ENCODE assay signal across 8 mouse cellular contexts in the genomic region with DNA sequence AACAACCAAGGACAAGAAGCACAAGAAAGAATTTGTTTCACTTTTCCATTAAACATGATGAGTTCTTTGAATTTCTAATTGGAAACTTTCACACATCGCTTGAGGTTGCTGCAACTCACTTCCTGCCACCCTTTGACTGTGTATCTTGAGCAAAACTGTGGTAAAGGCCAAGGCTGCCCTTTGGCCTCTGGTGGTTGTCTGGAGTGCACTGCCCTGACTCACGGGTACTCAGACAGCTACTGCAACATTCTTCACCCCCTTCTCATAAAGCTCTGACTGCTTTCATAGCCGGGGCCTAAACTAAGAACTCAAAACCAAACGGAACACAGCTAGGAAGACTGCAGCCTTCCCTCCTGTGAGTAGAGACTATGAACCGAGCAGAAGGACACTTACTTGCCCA.
DNase-seq lines count a peak whose midpoint lies in the region; ATAC-seq and TF ChIP-seq lines count a peak whose summit lies in the region.

No protein-coding gene starts in this region.

- H3K27ac ChIP-seq in gastrocnemius, adult 2 months: peak overlapping the region; percentile 89
- peak overlapping the region; percentile 12; the same call in 1 of the 2 replicates for H3K27ac ChIP-seq in hindbrain, embryonic 14.5 days
- peak overlapping the region; percentile 90 for H3K27ac ChIP-seq in liver, postnatal 0 days (ENCODE audit: low read depth)

- TF ChIP-seq CTCF in gastrocnemius, adult 2 months (IDR thresholded peaks at IDR 0.05): no peak
- no peak for TF ChIP-seq CTCF in liver, postnatal 0 days (IDR thresholded peaks at IDR 0.05; ENCODE audit: low read depth)

- H3K4me3 ChIP-seq in gastrocnemius, adult 2 months: no peak overlapping the region
- H3K4me3 ChIP-seq in hindbrain, embryonic 14.5 days (replicated peaks; ENCODE audit: low read length): no peak overlapping the region
- H3K4me3 ChIP-seq in liver, postnatal 0 days (ENCODE audit: low read depth, low read length): no peak overlapping the region

- intact Hi-C loops in gastrocnemius, adult 2 months (cut with DNase I): no loop called here
- intact Hi-C loops in left cerebral cortex, postnatal 25 days (cut with DNase I): no loop called here

- no peaks in the 10 kb centered on the region for H3K4me1 ChIP-seq in hindbrain, embryonic 14.5 days (replicated peaks; ENCODE audit: control insufficient read depth, insufficient read depth, low read length)
- H3K4me1 ChIP-seq in liver, postnatal 0 days (ENCODE audit: insufficient read depth): peaks cover 51% of the 10 kb centered on the region

- H3K9me3 ChIP-seq in hindbrain, embryonic 14.5 days (ENCODE audit: control insufficient read depth, low read length): no peaks in the 10 kb centered on the region
- H3K9me3 ChIP-seq in liver, postnatal 0 days (ENCODE audit: low read length): no peaks in the 10 kb centered on the region

- DNase-seq in gastrocnemius, adult 2 months: no peak
- no peak for DNase-seq in gastrocnemius, postnatal 25 days
- DNase-seq in CD4-positive, CD25-positive, alpha-beta regulatory T cell, adult 2 months (ENCODE audit: low read depth, low spot score): peak; percentile 69
- no peak for DNase-seq in hindbrain, embryonic 14.5 days (ENCODE audit: low spot score)
- peak; percentile 37 for DNase-seq in liver, postnatal 0 days
- DNase-seq in left cerebral cortex, postnatal 25 days (ENCODE audit: low spot score in 2 of 2): no peak
- DNase-seq in urinary bladder, postnatal 10 days (ENCODE audit: low spot score): no peak
- DNase-seq in layer of hippocampus, postnatal 14 days (ENCODE audit: low spot score in 2 of 2): no peak

- ATAC-seq in hindbrain, embryonic 14.5 days (ENCODE audit: low FRiP score): no peak
- no peak for ATAC-seq in liver, postnatal 0 days

- WGBS in hindbrain, embryonic 14.5 days: 74% methylated on average over 5 of the region's 5 CpGs
- WGBS in liver, postnatal 0 days (ENCODE audit: insufficient replicate concordance): 49% methylated on average over 5 of the region's 5 CpGs

- no peak for TF ChIP-seq EP300 in liver, postnatal 0 days (IDR thresholded peaks at IDR 0.05; ENCODE audit: low read depth)

- H3K4me2 ChIP-seq in hindbrain, embryonic 14.5 days (replicated peaks): no peak overlapping the region
- no peak overlapping the region for H3K4me2 ChIP-seq in liver, postnatal 0 days (ENCODE audit: low read depth, low read length)

- H3K27me3 ChIP-seq in hindbrain, embryonic 14.5 days (ENCODE audit: control insufficient read depth, insufficient read depth, low read length): no peaks in the 10 kb centered on the region
- no peaks in the 10 kb centered on the region for H3K27me3 ChIP-seq in liver, postnatal 0 days (ENCODE audit: insufficient read depth, low read length)

- H3K36me3 ChIP-seq in hindbrain, embryonic 14.5 days (replicated peaks; ENCODE audit: control insufficient read depth, insufficient read depth): no peaks in the 10 kb centered on the region
- H3K36me3 ChIP-seq in liver, postnatal 0 days (replicated peaks; ENCODE audit: insufficient read depth, low read length): no peaks in the 10 kb centered on the region

- H3K9ac ChIP-seq in hindbrain, embryonic 14.5 days: no peak overlapping the region
- H3K9ac ChIP-seq in liver, postnatal 0 days (replicated peaks): no peak overlapping the region; the same call in 1 of the 2 replicates

Comparison
In these comparisons a context has a peak if more than half of its experiments do, and no peak if none do; other contexts are left out.
1. DNase-seq: peak in CD4-positive, CD25-positive, alpha-beta regulatory T cell, adult 2 months (single experiment) and liver, postnatal 0 days (single experiment); none in gastrocnemius, adult 2 months (single experiment), gastrocnemius, postnatal 25 days (single experiment), hindbrain, embryonic 14.5 days (single experiment), left cerebral cortex, postnatal 25 days (0 of 2), urinary bladder, postnatal 10 days (single experiment) and layer of hippocampus, postnatal 14 days (0 of 2).
2. H3K27ac ChIP-seq: peak in every context shown above with its lines; median percentile 90 in liver, postnatal 0 days; 89 in gastrocnemius, adult 2 months; 12 in hindbrain, embryonic 14.5 days.